Mouse (Mus musculus) kidney, postnatal 0 days (tissue): Measurements from ENCODE around the gene Vapb. TPM values are rescaled to one million over a fixed set of nuclear protein-coding genes. Genes with fewer than 3 reads are reported as not detected.
A peak's percentile ranks its signal among the peaks of the same experiment; 100 is the strongest.

Experiments used
- ATAC-seq: fragments of 200-750 bp; cut with Nextera tagmentation; replicated peaks from 2 replicates; pipeline ENCODE4 v1.8.0; 2017; ENCODE audit warnings: low read depth, moderate number of reproducible peaks, moderate TSS enrichment, moderate library complexity; ENCODE audit not compliant: low FRiP score
- DNase-seq: peaks from one replicate; pipeline ENCODE4 v3.0.0-alpha.2; 2016; ENCODE audit warnings: low spot score
- H3K27ac ChIP-seq: fragments of 300-500 bp; sonication (generic); 2 replicates; pipeline ENCODE4 v1.5.1; 2014; ENCODE audit warnings: mild to moderate bottlenecking
- H3K27me3 ChIP-seq: fragments of 300-500 bp; sonication (generic); 2 replicates; pipeline ENCODE4 v1.6.1; 2014; ENCODE audit warnings: low read length, mixed read lengths; ENCODE audit not compliant: insufficient read depth
- H3K36me3 ChIP-seq: fragments of 300-500 bp; sonication (generic); 2 replicates; pipeline ENCODE4 v1.6.1; 2014; ENCODE audit warnings: low read length, mixed read lengths; ENCODE audit not compliant: insufficient read depth
- H3K4me1 ChIP-seq: fragments of 300-500 bp; sonication (generic); replicated peaks from 2 replicates; pipeline ENCODE4 v1.6.1; 2014; ENCODE audit warnings: antibody characterized with exemption, low read length, mixed read lengths; ENCODE audit not compliant: insufficient read depth
- H3K4me2 ChIP-seq: fragments of 300-500 bp; sonication (generic); 2 replicates; pipeline ENCODE4 v1.6.1; 2014; ENCODE audit warnings: mild to moderate bottlenecking, low read length, moderate library complexity, mixed read lengths
- H3K4me3 ChIP-seq: fragments of 300-500 bp; sonication (generic); replicated peaks from 2 replicates; pipeline ENCODE4 v1.5.1; 2014; ENCODE audit warnings: low read depth, low read length
- H3K9ac ChIP-seq: fragments of 300-500 bp; sonication (generic); 2 replicates; pipeline ENCODE4 v1.6.1; 2014; ENCODE audit warnings: low read depth, low read length
- H3K9me3 ChIP-seq: fragments of 300-500 bp; sonication (generic); replicated peaks from 2 replicates; pipeline ENCODE4 v1.6.1; 2016; ENCODE audit warnings: low read length, inconsistent platforms, mixed read lengths
- CTCF ChIP-seq: IDR thresholded peaks from 2 replicates; pipeline ENCODE4 v1.5.1; 2016; ENCODE audit warnings: antibody characterized with exemption, low read depth, mild to moderate bottlenecking, moderate library complexity
- WGBS: fragments of 180-500 bp; shearing (Covaris S2); extraction: QIAGEN DNeasy Blood & Tissue Kit; methylation state at CpG from one replicate; pipeline ENCODE4 v1.1.7; 2014; 5-methylcytosine and 5-hydroxymethylcytosine counted together
- polyA plus RNA-seq: library from polyadenylated mRNA; unstranded; fragments of >200 nt; fragmentation: Nextera tagmentation; extraction: Ambion mirVana; gene quantifications from 2 replicates; pipeline ENCODE4 v1.2.1, GENCODE M21; 2015

Vapb gene
- polyA plus RNA-seq, 1 experiment from 2014 or later = 12.2 TPM

DNA sequence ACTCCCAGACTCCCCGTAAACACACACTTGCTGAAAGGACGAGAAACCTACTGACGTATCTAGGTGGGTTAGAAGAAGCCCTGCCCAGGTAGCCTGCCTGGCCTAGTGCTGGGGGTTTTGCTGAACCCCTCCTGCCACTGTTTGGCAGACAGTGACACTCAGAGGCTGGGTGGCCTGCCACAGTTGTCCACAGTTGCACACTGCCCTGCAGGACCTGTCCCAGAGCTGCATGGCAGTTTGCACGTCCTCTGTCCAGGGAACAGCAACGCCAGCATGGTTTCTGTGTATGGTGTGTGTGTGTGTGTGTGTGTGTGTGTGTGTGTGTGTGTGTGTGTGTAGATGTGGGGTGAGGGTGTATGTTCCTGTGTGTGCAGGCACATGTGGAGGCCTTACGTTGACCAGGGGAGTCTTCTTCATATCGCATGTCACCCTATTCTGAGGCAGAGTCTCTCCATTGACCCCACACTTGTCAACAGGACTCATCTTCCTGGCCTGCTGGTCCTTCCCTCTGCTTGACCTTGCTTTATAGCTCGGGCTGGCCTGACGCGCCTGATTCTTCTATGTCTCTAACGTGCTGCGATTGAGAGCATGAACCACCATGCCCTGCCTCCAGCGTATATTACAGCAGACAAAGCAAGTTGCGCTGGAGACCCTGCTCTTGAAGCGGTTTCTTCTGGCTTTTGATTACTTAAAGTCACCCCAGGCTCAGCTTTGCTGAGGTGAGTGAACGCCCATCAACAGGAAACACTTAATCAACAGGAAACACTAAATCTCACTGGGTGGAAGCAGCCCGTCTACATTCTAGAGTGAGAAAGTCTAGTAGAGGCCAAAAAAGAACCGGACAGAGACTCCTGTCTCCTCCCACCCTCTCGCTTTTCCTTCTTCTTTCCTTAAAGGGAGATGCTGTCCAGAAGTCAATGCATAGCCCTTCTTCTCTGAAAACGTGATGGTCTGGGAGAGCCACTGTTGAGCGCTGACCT, 57.5 kb downstream of the Vapb start:
- H3K36me3 ChIP-seq = no peaks in the 10 kb centered on the region
- 44% methylated on average over 21 of the region's 21 CpGs for WGBS
- no peak overlapping the region for H3K4me3 ChIP-seq
- H3K4me1 ChIP-seq = peaks cover 47% of the 10 kb centered on the region
- no peak for TF ChIP-seq CTCF
- peak; percentile 89 for DNase-seq
- H3K27ac ChIP-seq = peak overlapping the region; percentile 84
- no peaks in the 10 kb centered on the region for H3K9me3 ChIP-seq
- peak overlapping the region; percentile 2; the same call in 1 of the 2 replicates for H3K4me2 ChIP-seq
- no peaks in the 10 kb centered on the region for H3K27me3 ChIP-seq
- H3K9ac ChIP-seq = 0 out of 2 replicates have a peak overlapping the region, but pooled peaks have one; percentile 14
- ATAC-seq = no peak

DNA sequence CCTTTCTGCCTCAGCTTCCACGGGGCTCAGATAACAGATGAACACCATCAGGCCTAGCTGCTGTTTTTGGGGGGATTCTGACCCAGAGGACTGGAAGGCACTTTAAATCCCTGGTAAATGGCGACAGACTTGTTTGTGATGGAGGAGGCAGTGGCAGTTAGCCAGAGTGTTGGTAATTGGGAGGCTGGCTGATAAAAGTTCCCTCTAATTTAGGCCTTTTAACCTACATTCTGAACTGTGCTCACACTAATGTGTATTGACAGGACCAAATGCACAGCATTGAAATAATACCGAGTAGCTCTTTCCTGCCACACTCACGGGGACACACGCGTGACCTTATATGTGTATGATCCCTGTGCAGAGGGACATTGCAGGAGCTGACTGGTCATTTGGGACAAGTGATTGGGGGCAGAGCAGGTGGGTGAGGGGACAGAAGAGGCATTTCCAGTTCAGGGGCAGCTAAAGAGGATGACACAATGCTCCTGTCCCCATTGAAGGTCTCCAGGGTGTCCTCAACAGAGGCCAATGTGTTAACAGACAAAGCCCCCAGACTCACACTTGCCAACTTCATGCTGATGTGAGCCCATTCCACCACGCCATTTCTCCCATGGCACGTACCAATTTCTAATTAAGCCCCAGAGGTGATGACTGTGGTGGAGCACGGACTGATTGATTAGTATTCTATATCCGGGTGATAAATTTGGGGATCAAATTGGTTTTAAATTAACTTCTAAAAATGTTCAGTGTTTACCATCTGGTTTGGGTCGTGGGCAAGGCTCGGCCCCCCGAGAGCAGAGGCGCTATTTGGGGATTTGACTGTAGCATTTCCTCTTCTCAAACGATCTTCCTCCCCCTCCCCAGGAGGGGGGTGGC, 58.7 kb downstream of the Vapb start:
- WGBS = 64% methylated on average over 15 of the region's 15 CpGs
- H3K4me1 ChIP-seq = peaks cover 38% of the 10 kb centered on the region
- no peak for DNase-seq

DNA sequence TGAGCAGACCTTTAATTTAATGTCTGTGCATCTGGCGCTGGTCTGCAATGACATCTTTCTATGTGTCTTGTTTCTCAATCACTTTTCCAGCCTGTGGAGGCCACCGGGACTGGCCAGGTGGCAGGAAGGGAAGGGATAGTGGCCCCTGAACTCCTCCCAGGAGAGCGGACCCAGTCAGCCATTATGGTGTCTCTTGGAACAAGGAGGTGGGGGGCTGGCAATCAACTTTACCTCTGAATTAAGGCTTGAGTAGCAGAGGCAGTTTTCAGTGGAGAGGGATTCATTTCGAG, 59.3 kb downstream of the Vapb start:
- TF ChIP-seq CTCF = no peak
- Histone ChIP-seq H3K4me1 (peaks cover 34% of the 10 kb centered on the region), H3K36me3 (no peaks in the 10 kb centered on the region), H3K9me3 (no peaks in the 10 kb centered on the region), H3K27me3 (no peaks in the 10 kb centered on the region), H3K4me3 (no peak overlapping the region), H3K27ac (no peak overlapping the region), H3K4me2 (no peak overlapping the region; the same call in 1 of the 2 replicates), H3K9ac (no peak overlapping the region)
- ATAC-seq (no peak), DNase-seq (no peak)
- whole genome bisulfite sequencing = 38% methylated on average over 4 of the region's 4 CpGs

More for the DNA sequence above, 58.7 kb downstream of the Vapb start:
- peak overlapping the region; percentile 84 for H3K27ac ChIP-seq
- H3K9ac ChIP-seq = no peak overlapping the region
- H3K36me3 ChIP-seq = no peaks in the 10 kb centered on the region
- no peaks in the 10 kb centered on the region for H3K27me3 ChIP-seq
- TF ChIP-seq CTCF = no peak
- H3K4me3 ChIP-seq = no peak overlapping the region
- H3K9me3 ChIP-seq = no peaks in the 10 kb centered on the region
- no peak overlapping the region; the same call in 1 of the 2 replicates for H3K4me2 ChIP-seq
- ATAC-seq = no peak

DNA sequence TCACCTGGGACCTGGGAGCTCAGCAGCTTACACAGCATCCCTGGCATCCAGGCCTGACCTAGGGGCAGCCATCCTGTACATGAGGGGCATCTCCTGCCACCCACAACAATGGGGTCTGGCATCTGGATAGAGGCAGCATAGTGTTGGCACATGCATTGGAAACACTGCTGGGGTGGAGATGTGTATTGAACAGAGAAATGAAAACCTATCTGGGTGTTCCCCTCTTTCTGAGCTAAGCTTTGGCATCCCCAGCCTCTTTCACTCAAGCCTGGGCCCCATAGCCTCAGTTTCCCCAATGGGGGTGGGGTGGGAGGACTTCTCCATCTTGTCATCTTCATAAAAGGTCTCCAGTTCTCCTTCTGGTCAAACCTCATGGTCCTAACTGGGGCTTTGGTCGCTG, 62.2 kb downstream of the Vapb start:
- ATAC-seq = no peak
- H3K4me2 ChIP-seq = no peak overlapping the region
- H3K27me3 ChIP-seq = no peaks in the 10 kb centered on the region
- no peak for TF ChIP-seq CTCF
- no peak for DNase-seq
- no peak overlapping the region for H3K9ac ChIP-seq
- WGBS = 80% methylated on average over 1 of the region's 1 CpGs
- H3K36me3 ChIP-seq = no peaks in the 10 kb centered on the region
- no peak overlapping the region for H3K27ac ChIP-seq
- no peaks in the 10 kb centered on the region for H3K9me3 ChIP-seq
- peaks cover 15% of the 10 kb centered on the region for H3K4me1 ChIP-seq
- no peak overlapping the region for H3K4me3 ChIP-seq

DNA sequence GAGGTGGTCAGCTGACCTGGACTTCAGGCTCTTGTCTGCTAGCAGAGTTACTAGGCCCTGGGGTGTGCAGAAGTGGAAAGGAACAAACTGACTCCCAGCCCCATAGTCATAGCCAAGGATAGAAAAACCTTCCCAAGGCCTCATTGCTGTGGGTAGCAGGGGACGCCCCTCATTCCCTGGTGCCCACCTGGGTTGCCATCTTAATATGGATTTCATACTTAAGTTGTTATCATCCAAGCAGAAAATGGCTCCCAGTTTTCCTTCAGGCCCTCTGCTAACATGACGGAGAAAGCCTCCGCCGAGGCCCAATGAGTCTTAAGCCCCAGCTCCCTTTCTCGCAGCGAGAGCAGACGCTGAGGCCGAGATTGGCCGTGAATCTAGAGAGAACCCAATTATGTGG, 63.3 kb downstream of the Vapb start:
- WGBS = 89% methylated on average over 9 of the region's 9 CpGs
- DNase-seq = no peak
- Histone ChIP-seq H3K27me3 (no peaks in the 10 kb centered on the region), H3K36me3 (no peaks in the 10 kb centered on the region), H3K4me1 (peaks cover 13% of the 10 kb centered on the region; the same call in 1 of the 2 replicates), H3K4me3 (no peak overlapping the region), H3K9me3 (no peaks in the 10 kb centered on the region), H3K27ac (no peak overlapping the region), H3K4me2 (no peak overlapping the region), H3K9ac (no peak overlapping the region)
- ATAC-seq = no peak
- no peak for TF ChIP-seq CTCF

DNA sequence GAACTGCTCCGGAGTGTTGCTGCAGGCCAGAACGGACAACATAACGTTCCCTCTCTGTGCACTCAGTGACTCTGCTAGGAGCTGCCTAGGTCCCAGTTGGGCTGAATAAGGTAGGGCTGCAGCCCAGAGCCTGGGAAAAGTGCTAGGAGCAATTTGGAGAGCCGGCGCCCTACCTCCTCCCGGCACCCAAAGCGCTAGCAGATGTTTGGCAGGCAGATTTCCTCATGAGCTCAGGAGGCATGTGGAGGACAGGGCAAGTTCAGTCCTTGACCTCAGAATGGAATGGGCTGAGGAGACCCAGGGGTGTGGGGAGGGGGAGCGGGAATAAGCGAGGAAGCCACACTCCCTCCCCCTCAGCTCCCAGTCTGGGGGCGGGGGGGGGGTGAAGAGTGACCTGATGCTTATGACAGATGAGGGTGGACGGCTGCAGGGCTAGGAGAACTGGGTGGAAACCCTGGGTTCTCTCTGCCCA, 64.1 kb downstream of the Vapb start:
- H3K9me3 ChIP-seq = no peaks in the 10 kb centered on the region
- TF ChIP-seq CTCF = no peak
- ATAC-seq (peak; percentile 57), DNase-seq (peak; percentile 72)
- H3K9ac ChIP-seq = no peak overlapping the region
- H3K4me1 ChIP-seq = 0 out of 2 replicates have a peak, but pooled peaks cover 4% of the 10 kb centered on the region
- 34% methylated on average over 10 of the region's 11 CpGs for WGBS
- H3K27me3 ChIP-seq = no peaks in the 10 kb centered on the region
- H3K4me2 ChIP-seq = no peak overlapping the region
- H3K27ac ChIP-seq = no peak overlapping the region
- no peak overlapping the region for H3K4me3 ChIP-seq
- no peaks in the 10 kb centered on the region for H3K36me3 ChIP-seq
